Mouse (Mus musculus) ES-Bruce4 (cell line): ENCODE results near the gene Gpat3.

Experiments used
- CTCF ChIP-seq: IDR thresholded peaks from one replicate; pipeline ENCODE4 v1.8.1; 2011; ENCODE audit warnings: low read depth, low read length
- EP300 ChIP-seq: IDR thresholded peaks from 2 replicates; pipeline ENCODE4 v1.6.1; 2011; ENCODE audit warnings: low read depth, low read length; ENCODE audit not compliant: insufficient read depth
- POLR2A ChIP-seq: IDR thresholded peaks from one replicate; pipeline ENCODE4 v1.8.1; 2011; ENCODE audit warnings: low read length; ENCODE audit not compliant: insufficient read depth

GRCm38 (mm10) chr5:100909691-100910090, 64.2 kb downstream of the Gpat3 start:
- TF ChIP-seq CTCF (no peak), POLR2A (no peak), EP300 (no peak)
